Mouse (Mus musculus) ovary, postnatal 10 days (tissue): ENCODE data around the gene Ankrd6.

Experiments used
- DNase-seq: peaks from one replicate; pipeline ENCODE4 v3.0.0; 2022; ENCODE audit warnings: low spot score

The Ankrd6 gene

GRCm38 (mm10) chr4:32899051-32899450 lies 51.6 kb downstream of the Ankrd6 start:
- DNase-seq = no peak

DNA sequence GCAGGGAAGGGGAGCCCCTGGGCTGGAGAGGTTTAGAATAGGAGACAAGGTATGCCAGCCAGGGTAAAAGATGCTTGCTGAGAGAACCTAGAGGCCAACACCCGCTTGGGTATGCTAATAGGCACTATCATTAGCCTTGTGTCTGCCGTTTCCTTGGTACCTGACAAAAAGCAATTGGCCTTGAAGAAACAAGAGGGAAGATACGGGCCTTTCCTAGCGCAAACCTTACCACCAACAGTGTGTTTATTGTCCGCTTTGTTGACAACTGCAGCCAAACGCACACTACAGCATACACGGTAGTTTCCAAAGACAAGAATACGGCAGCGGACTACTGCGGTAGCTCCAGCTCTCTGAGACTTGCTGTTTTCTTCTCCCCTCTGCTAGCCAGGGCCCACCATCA lies 59.3 kb downstream of the Ankrd6 start:
- DNase-seq = no peak

- no peak for DNase-seq
Observed at GRCm38 (mm10) chr4:32890735-32891098, 59.9 kb downstream of the Ankrd6 start.

DNA sequence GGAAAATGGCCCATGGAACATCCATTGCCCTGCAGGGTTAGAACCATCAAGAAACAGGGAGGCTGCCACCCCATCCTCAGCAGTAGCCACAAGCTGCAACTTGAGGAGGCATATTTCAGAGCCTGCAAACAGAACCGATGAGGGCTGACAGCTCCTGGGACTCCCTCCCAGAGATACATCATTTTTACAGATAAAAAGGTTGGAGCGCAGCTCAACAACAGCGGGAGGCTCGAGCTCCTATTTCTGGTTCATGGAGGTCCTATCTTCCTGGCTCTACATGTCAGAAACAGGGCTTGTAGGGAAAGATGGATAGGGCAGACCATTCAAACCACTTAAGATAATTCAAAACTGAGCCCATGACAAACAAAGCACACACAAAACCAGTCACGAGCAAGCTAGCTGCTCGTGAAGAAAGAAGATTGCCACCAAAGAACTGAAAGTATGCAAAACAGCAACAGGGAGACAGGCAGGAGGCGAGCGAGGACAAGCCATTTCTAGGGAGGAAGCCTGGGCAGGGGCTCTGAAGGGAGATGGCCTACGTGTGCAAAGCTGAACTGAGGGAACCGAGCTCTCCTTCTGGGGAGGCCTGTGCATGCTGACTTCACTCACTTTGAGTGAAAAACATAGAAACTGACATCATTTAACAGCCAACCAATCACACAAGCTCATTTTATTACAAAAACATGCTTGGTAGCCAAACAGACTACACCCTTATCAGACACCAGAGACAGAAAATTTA lies 60.5 kb downstream of the Ankrd6 start:
- no peak for DNase-seq

DNA sequence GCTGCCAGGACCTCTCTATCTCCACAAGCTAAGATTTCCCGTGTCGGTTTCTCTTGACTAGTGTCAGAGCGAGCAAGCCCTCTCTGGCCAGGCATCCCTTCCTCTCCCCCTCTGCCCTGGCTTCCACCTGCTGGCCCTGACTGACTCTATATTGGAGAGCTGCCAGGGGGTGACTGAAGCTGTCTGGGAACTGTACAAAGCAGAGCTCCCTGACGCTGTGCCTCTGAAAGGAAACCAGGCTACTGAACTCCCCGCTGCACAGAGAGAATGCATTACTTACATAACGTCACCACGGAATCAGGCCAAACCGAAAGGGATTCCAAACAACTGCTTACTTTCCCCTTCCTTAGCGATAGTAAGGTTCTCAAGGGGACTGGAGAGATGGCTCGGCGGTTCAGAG lies 61.4 kb downstream of the Ankrd6 start:
- no peak for DNase-seq

DNA sequence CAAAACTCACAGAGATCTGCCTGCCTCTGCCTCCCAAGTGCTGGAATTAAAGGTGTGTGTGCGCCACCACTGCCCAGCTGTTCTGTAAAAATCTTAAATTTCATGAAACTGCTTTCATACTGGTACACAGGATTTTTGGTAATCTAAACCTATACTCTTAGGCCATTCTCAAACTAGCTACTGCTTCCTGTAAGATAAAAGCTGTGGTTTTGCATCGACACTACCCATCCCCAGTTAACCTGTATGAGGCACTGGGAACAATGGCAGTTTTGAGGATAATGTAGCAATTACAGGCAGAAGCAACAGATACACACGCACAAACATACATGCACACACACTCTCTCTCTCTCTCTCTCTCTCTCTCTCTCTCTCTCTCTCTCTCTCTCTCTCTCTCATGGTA lies 64.2 kb downstream of the Ankrd6 start:
- DNase-seq = no peak

- DNase-seq = no peak
Observed at GRCm38 (mm10) chr4:32884599-32884998, 66.0 kb downstream of the Ankrd6 start.

DNA sequence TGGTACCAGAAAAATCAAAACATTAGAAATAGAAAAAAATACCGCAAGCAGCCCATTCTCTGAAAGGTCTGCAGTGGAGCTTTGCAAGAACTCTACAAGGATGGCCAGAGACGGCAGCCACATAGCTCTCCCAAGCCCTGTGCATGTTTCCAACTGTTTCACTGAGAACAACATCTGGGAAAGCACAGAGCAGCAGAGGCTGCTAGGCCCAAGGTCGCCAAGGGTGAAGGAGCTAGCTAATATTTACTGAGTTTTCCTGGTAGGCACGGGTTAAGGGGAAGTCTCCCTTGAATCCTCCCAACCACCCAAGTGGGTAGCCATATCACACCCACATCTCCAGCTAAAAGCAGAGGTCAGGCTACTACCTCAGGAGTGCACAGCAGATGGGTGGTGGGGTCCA lies 69.6 kb downstream of the Ankrd6 start:
- no peak for DNase-seq

GRCm38 (mm10) chr4:32874669-32875068 lies 76.0 kb downstream of the Ankrd6 start:
- no peak for DNase-seq

DNA sequence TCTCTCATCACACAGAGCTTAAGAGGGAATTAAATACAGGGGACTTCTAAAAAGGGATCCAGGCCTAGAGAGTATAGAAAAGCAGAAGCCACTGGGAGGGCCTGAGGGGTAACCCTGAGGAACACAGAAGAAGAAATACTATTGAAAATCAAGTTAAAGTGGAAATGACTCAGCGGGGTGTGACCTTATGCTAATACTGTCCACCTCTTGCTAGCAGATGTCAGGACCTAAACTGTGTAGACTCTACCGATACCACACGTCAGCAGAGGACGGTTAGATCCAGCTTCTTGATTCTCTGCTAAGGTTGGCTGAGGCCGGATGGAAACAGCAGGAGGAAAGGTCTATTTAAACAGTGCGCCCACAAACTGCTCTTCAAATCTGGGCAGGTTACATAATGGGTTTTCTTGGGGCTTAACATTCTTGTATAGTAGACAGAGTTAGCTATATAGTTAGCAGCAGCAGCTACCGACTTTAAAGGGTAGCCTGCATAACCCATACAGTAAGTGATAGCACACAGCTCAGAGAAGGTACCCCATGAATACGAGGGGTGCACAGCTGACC lies 78.4 kb downstream of the Ankrd6 start:
- DNase-seq = no peak

DNA sequence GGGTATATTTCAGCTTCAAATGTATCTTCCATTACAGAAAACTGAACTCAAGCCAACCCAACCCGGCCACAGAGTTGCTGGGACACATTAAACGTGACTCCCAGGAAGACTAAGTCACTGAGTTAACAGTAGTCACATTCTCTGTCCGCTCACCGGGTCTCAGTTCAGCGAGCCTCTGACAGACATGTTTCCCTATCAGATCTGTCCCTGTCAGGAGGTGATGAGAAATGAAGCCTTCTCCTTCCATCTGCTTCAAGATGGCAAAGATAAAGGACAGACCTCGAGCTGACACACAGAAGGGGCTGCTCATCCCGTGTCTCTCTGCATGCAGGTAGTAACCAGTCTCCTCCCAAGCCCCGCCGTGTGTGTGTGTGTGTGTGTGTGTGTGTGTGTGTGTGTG lies 81.3 kb downstream of the Ankrd6 start:
- DNase-seq = no peak

DNA sequence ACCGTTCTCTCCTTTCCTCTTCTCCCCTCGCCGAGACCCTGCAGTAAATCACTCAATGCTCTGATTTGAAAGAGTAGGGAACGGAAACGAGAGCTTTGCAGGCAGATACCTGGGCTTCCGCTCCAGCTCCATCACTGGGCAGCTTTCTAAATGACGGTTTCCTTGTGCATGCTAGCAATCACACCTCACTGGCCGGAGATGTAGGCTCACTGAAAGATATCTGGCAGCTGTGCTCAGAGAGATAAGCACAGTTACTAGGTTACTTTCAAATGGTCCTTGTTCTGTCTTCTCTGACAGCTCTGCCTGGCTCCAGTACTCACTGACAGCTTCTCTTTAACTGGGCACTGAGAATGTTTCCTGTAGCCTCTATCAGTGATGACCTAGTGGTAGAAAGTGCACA lies 81.8 kb downstream of the Ankrd6 start:
- DNase-seq = no peak

DNA sequence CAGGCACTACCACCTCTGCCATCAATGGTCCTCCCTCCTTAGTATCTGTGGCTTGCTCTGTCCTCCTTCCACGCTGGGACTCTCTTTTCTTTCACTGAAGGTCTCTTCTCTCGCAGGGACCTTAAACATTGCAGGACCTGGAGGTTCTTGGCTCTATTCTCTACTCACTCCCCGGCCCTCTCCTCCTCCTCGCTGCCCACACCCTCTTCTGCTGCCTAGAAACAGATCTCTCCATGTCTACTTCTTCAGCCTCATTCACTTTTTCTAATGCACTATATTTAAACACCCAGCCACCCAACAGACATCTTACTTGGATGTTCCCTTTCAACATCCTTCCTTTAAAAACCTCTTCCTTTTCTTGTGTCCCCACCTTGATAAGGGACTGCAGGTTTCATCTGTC lies 82.2 kb downstream of the Ankrd6 start:
- DNase-seq = no peak

DNA sequence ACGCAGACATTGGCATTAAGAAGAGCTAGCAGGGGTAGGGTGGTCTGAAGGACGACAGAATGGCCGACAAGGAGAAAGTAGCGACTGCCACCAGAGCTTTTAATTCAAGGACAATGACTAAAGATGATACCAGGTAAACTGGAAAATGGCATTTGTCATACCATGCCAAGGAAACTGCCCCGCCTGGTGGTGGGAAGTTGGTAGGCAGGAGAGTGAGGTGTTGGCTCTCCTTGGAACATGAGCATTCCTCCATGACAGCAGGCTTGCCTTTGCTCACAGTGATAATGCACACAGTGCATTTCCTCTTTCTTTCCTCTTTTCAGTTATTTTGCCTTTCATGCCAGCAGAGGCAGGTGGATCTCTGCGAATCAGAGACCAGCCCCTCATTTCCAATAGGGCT lies 83.2 kb downstream of the Ankrd6 start:
- no peak for DNase-seq

- no peak for DNase-seq
Observed at GRCm38 (mm10) chr4:32864867-32865242, 85.8 kb downstream of the Ankrd6 start.

GRCm38 (mm10) chr4:32864131-32864866 lies 86.3 kb downstream of the Ankrd6 start:
- DNase-seq = no peak

GRCm38 (mm10) chr4:32863447-32864130 lies 87.1 kb downstream of the Ankrd6 start:
- DNase-seq = no peak

- DNase-seq = no peak
Observed at GRCm38 (mm10) chr4:32862751-32863446, 87.7 kb downstream of the Ankrd6 start.

DNA sequence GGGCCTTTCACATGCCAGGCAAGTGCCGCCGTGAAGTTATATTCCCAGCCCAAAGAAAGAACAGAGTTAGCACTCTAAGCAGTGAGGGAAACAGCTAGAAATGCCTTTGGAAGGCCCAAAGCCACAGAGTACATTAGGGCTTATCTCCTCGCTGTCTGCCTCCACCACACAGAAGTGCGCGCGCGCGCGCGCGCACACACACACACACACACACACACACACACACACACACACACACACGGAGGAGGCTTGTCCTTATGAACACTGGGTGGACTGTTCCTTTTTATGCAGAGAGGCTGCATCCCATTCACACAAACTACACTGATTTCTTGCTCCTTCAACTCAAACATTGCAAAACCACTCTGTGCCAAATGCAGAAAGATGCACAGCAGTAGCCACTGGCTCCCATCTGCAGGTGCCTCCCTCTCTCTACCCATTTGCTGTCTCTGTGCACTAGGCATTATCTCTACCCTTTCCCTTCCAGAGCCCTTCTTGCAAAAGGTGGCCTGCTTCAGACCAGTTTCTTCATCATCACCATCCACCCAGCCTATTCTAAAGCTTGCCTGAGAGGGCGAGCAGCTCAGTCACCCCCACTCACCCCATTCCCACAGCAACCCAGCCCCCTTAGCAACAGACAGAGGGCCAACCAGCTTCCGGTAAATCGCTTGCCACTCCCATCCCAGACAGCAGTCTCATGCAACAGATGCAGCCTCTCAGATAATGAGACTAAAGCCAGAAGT lies 88.5 kb downstream of the Ankrd6 start:
- DNase-seq = no peak

DNA sequence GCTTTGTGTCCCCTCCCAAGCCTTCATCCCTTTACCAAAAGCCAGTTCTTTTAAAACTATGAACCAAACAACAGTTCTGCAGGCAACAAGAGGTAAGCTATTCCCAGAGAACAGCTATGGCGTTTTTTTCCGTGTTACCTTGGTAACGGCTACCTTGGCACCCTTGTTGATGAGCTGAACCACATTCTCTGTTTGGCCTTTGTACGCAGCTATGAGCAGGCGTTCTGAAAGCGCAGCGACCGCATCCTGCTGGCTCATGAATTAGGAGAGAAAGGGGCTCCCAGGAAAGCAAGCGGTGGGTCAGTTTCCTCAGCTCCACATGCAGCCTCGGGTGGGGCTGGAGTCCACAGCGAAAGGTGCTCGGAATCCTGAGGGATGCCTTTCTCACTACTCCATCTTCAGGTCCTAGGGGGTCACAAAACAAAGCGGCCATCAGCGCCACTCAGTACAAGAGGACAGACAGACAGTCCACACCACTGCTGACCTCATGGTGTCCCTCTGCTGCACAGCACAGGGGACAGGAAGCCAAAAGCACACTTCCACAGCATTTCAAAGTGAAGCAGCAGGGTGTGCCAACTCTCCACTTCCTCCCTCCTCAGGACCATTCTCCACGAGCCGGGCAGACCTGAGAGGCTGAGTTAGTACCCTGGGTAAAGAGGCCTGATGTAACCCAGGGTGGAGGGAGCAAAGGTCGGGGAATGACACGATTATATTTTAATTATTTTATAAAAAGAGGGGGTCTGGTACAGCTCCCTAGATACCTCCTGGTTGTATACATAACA lies 90.3 kb downstream of the Ankrd6 start:
- DNase-seq = no peak

GRCm38 (mm10) chr4:32855580-32855979 lies 95.1 kb downstream of the Ankrd6 start:
- no peak for DNase-seq
